Mouse (Mus musculus) 3134 (cell line): ENCODE data around the gene Nutm1.
"Not testable (repeated sequence)": the region's sequence is repeated elsewhere in the genome, so short reads cannot be mapped to it uniquely, and the experiment has no call there.

Experiments
- DNase-seq: peaks from one replicate; pipeline ENCODE4 v3.0.0-alpha.2; 2011; ENCODE audit warnings: low spot score; ENCODE audit not compliant: insufficient read length; ENCODE audit errors: extremely low read depth

Nutm1 gene

DNA sequence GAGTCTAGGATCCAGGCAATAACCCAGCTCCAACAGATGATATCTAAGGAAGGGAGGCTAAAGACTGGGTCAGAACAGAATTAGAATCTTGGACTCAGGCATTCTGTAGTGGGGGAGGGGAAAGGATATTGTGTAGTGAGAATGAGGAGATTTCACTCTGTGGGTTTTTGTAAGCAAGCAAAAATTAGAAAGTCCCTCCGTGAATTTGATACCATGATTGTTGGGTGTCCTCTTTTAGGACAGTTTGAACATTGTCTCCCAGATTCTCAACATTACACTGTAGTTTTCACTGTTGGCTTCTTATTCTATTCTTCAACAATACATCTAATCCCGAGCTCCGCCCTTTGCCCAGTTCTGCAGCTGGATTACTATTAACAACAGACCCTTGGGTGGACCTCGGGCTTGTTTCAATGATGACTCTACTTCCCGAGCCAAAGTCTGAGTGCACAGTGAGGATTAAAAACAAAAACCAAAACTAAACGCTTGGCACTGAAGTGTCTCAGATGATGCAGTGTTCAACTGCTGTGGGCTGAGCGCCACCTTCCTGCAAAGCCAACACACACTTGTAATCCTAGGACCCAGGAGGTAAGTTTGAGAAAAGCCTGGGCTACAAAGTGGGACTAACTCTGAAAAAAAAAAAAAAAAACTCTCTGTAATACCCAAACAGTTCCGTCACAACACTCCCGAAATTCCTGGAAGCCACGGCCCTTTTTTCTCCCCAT is at the start of gene Nutm1:
TSS of gene Nutm1 (minus strand) at position 51 of the 722 bp plus-strand sequence.
- DNase-seq, result no peak

DNA sequence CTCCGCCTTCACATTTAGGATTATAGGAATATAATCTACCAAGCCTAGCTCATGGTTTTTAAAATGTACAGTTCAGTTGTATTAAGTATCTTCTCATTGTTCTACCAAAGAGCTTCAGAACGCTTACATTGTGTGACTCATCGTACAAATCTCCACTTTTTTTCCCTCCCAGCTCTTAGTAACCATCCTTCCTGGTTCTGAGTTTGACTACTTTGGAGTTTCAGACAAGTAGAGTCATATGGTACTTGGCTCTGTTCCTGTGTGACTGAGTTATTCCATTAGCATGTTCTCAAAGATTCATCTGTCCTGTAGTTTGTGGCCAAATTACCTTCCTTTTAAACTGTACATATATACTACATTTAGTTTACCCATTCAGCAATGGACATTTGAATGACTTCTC is 49.6 kb upstream of the Nutm1 start:
- DNase-seq, result peak; percentile 42

DNA sequence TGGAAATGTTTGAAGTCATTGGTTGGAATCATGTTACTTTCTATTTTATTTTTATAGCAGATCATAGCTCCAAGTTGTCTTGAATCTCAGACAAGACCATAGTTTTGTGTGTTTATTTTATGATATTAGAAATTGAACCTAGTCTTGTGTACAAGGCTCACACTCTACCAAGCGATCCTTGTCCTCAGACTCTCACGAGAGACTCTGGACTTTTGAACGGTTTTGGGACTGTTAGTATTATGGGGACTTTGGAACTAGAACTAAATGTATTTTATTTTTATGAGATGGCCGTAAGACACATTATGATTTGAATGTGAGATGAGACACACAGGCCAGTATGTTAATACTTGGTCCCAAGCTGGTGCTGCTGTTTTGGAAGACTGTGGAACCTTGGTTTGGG is 39.1 kb upstream of the Nutm1 start:
- no peak for DNase-seq

DNA sequence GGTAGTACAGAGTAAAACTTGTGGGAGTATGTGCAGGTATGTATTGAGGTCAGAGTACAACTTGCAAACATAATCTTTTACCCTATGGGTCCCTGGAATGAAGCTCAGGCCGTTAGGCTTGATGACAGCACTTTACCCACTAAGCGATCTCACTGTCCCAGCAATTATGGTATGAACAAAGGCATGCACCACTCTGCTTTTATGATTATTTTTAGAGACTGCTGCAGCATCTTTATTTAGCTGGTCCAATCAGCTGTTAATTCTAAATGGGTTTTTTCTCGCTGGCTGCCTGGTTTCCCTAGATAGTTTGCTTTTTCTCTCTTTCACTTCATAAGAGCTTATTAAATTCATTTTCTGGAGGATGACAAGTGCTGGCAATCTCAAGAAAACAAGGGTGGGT is 37.1 kb upstream of the Nutm1 start:
- DNase-seq, result no peak

DNA sequence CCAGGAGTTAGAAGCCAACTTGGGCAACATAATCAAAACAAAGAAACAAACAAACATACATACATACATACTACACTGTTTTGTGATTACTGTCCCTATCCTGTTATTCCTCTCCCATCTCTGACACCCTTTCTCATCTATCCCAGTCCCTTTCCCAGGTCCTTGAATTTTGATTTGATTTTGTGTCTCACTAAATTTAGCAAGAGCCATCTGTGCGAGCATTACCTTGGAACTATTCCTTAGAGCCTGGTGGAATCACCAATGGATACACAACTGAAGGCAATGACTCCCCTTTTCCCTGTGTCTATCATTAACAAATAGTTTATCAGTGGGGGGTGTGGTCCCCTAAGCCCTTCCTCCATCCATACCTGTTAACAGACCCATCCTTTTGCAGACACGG is 33.7 kb upstream of the Nutm1 start:
- DNase-seq, result no peak

DNA sequence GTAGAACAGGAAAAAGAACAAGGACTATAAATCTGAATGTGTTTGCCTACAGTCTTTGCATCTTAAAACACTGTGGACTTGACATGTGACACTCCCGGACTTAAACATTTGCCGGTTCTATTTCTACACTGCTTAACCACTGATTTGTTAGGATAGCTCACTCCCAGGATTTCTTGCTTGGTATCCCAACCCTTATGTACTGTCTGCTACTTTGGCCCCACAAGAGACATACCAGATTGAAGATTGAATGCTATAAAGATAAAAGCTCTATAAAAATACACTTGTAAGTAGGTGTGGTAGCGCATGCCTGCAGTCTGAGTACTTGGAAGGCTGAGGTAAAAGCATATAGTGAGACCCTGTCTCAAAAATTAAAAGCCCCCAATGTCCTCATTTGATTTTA is 30.4 kb upstream of the Nutm1 start:
- DNase-seq, result no peak

DNA sequence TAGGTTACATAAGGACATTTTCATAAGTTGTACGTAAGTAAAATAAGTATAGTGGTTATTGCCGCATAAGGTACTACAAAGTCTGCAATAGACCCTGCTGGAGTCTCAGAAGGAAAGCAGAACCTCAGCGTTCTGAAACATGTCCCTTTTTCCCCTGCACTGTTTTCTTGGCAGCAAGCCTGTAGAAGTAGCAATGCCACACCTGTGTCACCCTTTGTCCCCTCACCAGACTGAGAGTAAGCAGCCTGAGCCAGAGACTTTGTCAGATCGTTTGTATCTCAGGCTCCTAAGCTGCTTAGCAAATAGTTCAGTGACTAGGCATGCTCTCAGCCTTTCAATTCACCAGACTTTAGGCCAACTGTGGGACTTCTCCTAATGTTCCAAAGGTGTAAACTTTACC is 28.0 kb upstream of the Nutm1 start:
- no peak for DNase-seq

DNA sequence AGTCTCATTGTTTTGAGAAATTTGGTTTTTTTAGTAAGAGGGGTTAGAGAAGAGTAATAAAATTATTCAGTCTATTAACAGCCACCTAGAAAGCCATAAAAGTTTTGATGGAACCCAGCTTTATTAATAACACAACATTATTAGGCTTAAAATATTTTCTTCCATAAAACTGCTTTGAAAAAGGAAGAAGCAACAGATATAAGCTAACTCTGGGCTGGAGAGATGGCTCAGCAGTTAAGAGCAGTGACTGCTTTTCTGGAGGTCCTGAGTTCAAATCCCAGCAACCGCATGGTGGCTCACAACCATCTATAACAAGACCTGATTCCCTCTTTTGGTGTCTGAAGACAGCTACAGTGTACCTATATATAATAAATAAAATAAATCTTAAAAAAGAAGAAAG is 27.0 kb upstream of the Nutm1 start:
- not testable (repeated sequence) for DNase-seq

DNA sequence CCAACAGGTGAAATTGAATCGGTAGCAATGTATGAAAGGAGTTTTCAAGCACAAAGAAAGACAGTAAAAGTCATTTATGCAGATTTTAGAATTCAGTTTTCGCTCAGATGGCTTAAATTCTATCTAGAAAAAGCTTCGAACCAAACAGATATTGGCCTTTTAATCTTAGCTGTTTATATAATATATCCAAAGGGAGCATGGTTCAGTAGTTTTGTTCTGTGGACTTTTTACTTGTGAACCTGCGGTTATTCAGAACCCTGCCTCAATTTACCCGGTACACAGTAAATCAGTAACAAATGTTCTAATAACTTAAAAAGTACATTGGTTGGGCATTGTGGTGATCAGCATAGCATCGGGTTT is 25.9 kb upstream of the Nutm1 start:
- DNase-seq, result no peak

DNA sequence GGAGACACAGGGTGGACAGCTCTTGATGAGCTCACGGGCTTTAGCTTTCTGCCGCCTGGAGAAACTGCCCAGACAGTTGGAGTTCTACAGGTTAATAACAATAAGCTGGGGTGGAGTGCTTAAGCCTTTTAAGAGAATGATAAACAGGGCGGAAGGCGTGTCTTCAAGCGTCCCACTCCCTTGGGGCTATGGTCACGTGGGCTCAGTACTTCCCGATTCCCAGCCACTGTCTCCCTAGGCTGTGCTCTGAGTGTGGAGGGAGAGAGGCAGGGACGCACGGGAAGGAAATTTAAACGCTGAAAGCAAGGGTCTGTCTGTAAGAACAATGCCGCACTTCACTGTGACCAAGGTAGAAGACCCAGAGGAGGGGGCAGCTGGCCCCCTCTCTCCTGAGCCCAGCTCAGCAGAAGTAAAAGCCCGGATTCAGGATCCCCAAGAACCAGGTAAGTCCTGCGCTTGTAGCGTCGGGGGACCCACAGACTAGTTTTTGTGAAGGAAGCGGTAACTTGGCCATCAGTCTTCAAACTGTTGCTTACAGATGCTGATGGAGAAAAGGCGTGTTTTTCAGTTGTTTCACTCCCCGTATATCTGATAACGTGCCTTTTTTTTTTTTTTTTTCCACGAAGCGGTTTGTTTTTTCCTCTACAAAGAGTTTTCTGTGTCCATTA is 25.4 kb upstream of the Nutm1 start:
- peak; percentile 65 for DNase-seq

DNA sequence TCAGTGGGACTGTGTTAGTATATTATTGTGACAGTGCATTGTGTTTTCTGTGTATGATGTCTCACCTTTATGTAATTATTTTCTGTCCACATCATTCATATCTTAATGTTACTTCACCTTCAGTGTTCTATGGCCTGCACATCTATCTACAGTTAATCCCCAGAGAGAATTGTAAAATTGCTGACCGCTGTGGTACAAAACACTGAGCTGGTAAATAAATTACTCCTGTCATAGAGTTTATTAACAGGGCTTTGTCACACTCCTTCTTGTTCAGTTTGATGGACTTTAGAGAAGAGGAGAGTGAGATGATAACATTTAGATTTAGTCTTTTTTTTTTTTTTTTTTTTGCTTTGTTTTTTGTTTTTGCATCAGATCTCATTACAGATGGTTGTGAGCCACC is 23.8 kb upstream of the Nutm1 start:
- no peak for DNase-seq

DNA sequence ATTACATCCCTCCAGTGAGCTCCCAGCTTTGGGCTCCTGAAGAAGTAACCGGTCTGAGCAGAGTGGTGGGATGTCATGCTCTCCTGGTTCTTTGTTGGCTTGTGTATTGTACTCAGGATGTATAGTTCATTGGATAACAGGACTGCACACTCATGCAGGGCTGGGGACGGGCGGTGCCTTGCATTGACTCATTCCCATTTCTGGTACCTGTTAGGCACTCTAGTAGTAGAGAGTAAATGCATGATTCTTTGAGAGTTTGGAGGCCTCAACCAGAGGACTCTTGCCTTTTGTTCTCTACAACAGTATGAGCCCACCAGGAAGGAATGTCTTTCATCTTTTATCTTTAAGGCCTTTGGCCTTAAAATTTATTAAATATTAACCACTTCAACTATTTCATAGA is 17.8 kb upstream of the Nutm1 start:
- DNase-seq, result no peak

DNA sequence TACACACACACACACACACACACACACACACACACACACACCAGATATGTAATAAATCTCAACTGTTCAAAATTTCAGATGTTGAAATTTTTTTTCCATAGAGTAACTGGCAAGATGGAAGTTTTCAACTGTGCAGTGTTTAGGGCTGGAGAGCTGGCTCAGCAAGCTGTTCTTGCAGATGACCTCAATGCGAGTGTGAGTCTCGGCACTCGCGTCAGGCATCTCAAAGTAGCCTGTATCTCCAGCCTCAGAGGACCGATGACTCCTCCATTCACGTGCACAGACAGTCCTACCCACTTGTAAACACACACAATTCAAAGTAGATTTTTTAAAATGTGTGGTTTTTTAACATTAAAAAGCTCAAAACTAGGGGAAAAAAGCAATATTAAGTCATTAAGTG is 14.4 kb upstream of the Nutm1 start:
- no peak for DNase-seq

DNA sequence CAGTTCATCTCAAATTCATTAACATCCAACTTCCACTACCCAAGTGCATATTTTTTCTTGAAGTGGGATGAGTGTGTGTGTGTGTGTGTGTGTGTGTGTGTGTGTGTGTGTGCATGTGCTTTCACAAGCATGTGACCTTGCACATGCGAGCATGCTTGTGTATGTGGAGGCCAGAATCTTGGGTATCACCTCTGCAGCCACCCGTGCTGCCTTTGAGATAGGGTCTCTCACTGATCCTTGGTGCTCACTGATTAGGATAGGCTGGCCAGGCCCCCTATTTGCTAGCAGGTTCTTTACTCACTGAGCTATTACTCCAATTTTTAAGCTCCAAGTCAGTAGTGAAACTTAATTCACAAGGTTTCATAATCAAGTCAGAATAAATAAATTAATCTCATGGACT is 13.8 kb upstream of the Nutm1 start:
- DNase-seq, result no peak

DNA sequence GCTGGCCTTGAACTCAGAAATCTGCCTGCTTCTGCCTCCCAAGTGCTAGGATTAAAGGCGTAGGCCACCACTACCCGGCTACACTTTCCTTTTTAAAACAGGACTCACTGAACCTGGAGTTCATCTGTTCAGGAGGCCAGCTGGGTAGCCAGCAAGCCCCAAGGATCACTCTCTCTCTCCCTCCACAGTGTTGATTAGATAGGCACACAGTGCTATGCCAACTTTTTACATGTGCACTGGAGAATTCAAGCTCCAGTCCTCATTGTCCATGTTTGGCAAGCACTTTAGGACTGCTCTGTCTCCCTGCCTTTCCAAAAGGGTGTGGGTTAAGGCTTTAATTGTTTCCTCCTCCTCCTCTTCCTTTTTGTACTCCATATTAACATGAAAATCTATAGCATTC is 10.9 kb upstream of the Nutm1 start:
- no peak for DNase-seq

DNA sequence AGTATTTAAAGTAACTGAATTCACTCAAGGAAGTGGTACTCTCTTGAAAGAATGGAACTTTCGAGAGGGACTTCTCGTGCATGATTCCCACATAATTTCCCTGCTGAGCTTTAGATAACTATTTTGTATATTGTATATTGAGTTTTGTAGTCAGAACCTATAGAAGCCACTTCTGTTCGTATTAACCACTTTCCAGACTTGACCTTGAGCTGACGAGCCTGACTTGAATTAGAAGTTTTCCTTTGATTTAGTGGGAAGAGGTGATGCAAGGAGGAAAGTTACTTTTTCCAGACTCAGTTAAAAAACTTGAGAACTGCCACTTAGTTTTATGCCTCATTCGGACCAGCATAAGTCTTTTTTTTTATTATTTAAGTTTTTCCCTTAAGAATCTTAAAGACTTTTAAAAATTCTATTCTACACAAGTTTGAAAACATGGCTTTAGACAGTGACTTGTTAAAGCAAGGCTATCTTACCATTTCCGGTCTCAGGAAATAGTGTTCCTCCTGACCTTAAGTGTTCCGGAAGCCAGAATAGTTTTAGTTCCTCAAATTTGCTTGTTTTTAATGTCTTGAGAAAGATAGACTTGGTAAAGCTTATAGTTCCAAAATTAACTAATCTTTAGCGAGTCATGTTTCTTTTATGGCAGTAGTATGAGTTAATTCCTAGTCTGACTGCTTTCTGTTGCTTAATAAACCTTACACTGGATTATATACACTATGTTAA is 8.6 kb upstream of the Nutm1 start:
- no peak for DNase-seq

DNA sequence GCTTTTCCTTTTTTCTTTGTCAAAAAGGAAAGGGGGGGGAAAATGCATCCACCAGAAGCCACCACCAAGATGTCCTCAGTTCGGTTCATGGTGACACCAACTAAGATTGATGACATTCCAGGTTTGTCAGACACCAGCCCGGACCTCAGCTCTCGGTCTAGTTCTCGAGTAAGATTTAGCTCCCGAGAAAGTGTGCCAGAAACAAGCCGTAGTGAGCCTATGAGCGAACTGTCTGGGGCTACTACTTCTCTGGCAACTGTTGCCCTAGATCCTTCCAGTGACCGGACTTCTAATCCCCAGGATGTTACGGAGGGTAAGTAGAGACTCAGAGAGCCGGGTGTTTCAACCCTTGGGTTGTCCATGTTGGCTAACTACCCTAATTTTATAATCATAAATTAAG is 7.7 kb upstream of the Nutm1 start:
- DNase-seq, result no peak

DNA sequence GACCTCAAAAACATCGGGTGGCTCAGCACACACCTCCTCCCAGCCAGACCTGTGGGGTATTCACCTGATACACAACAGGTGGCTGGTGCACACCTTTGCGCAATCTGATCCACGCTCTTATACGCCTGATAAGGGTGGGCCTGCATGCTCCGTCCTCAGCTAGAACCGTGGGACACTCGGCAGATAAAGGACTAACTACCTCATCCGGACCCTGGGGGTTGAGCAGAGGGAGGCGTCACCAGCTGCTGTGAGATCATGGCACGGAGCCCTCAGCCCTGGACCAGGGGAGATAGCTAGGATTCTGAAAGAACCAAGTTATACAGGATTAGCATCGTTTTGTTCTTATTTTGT is 7.1 kb upstream of the Nutm1 start, which contains the start of gene Gm21985:
TSS of gene Gm21985 (plus strand) at position 73 of the 351 bp plus-strand sequence.
- no peak for DNase-seq

DNA sequence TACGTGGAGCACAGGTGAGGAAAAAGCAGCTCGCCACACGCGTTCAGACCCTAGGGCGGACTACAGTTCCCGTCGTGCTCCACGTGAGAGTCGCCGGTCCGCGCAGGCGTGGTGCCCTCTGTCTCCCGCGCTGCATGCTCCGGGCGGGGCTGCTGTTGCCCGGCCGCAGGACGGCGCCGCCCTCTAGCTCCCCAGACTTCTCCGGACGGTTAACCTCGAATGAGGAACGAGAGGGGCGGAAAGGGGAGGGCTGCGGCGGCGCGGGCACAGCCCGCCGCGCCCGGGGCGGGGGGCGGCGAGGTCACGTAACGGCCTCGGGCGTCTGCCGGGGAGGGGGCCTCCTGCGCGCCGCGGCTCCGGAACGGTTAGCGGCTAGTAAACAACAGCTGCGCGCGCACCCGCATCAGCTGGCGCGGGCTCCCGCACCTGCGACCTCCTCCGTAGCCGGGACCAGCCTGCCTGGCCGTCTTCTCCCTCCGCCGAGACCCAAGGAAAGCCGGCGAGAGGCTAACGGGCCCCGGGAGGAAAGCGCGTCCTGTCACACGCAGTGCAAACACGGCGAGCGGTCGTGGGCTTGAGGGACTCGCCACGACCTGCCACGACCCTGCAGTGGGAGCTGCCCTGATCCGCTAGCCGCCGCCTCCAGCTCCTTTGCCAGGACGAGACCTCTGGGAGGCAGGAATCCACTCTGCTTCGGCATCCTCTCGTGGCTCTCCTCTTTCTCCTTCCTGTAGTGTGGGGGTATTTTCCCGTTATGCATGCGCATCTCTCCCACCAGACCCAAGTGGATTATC is 6.6 kb upstream of the Nutm1 start, which contains the start of gene Slc12a6:
TSS of gene Slc12a6 (plus strand) at position 378 of the 794 bp plus-strand sequence.
- DNase-seq, result peak; percentile 90

DNA sequence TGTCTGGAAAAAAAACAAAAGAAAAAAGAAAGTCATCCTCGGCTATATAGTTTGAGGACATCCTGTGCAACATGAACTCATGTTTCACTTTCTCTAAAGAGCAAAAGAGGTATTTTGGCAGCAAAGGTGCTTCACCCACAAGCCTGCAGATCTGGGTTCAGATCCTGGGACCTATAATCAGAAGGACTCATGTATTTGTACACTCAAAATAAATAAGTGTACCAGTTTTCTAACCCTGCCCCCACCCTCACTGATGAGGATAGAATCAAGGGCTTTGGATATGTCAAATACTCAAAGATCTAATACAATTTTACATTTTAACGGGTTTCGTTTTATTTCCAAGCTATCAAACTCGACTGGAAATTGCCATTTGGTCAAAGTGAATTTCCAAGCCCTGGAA is 5.3 kb upstream of the Nutm1 start:
- no peak for DNase-seq

DNA sequence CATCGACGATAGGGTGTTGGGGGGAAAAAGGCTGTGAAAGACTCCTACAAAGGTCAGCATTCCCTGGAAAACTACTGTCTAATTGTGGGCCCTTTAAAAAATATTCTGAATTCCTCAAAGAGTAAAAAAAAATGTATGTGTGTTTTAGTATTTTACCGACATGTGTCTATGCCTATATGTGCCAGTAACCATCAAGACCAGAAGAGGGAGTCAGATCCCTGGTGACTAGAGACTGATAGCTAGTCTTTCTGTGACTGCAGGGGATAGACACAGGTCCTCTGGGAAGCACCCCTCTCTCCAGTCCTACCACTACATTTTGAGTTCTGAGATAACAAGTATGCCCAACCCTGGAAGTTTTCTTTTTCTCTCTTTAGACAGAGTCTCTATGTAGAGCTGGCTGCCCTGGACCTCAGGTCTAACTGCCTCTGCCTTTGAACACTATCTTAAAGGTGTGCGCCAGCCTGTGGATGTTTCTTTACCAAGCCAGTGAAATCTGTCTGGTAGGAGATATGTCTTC is 3.7 kb upstream of the Nutm1 start:
- no peak for DNase-seq
